Mouse (Mus musculus) intestine, embryonic 15.5 days (tissue): ENCODE data around the gene Lpxn. TPM values are rescaled to one million over a fixed set of nuclear protein-coding genes. Genes with fewer than 3 reads are reported as not detected.

ENCODE experiments used
- polyA plus RNA-seq: library from polyadenylated mRNA; unstranded; fragments of >200 nt; fragmentation: Nextera tagmentation; extraction: Ambion mirVana; gene quantifications from 2 replicates; pipeline ENCODE4 v1.2.1, GENCODE M21; 2015

Gene Lpxn
- polyA plus RNA-seq, 1 experiment from 2014 or later, result 3.0 TPM

Other genes starting within 250 kb of the Lpxn start
- gene Gm4952, start 196.2 kb upstream of the Lpxn start, polyA plus RNA-seq, result 0.06 and 0.24 TPM in 2 replicates
- 0.16 and 0.32 TPM in 2 replicates for gene Glyat, start 162.9 kb upstream of the Lpxn start, polyA plus RNA-seq
- gene Olfr1442, start 125.8 kb upstream of the Lpxn start, polyA plus RNA-seq, result not detected in 2 replicates
- not detected in 2 replicates for gene Olfr1443, start 118.1 kb upstream of the Lpxn start, polyA plus RNA-seq
- 2.9 and 3.5 TPM in 2 replicates for gene Keg1, start 100.4 kb upstream of the Lpxn start, polyA plus RNA-seq
- 0.82 and 1.4 TPM in 2 replicates for gene Cntf, start 30.6 kb upstream of the Lpxn start, polyA plus RNA-seq
- 14.0 and 15.4 TPM in 2 replicates for gene Zfp91, start 67 bp upstream of the Lpxn start, polyA plus RNA-seq
- gene Gm5244, start 50.5 kb downstream of the Lpxn start, polyA plus RNA-seq, result not detected in 2 replicates
- not detected in 2 replicates for gene Olfr1444, start 61.1 kb downstream of the Lpxn start, polyA plus RNA-seq
- gene Olfr1445, start 87.7 kb downstream of the Lpxn start, polyA plus RNA-seq, result not detected in 2 replicates
- gene Olfr1446, start 97.3 kb downstream of the Lpxn start, polyA plus RNA-seq, result not detected in 2 replicates
- gene Olfr1447, start 107.5 kb downstream of the Lpxn start, polyA plus RNA-seq, result not detected in 2 replicates
- gene Olfr1448, start 128.2 kb downstream of the Lpxn start, polyA plus RNA-seq, result not detected in 2 replicates
- not detected in 2 replicates for gene Olfr1449, start 134.6 kb downstream of the Lpxn start, polyA plus RNA-seq
- gene Olfr1450, start 154.1 kb downstream of the Lpxn start, polyA plus RNA-seq, result not detected in 2 replicates
- not detected in 2 replicates for gene Olfr1451, start 198.8 kb downstream of the Lpxn start, polyA plus RNA-seq
- not detected in 2 replicates for gene Olfr1453, start 232.1 kb downstream of the Lpxn start, polyA plus RNA-seq